Mouse (Mus musculus) c-Kit-positive CD71-negative TER-119-negative erythroid progenitor cells, embryonic 14.5 days (primary cell): Measurements from ENCODE around the gene Prpf19.

Experiments
- DNase-seq: peaks from one replicate; pipeline ENCODE4 v3.0.0-alpha.2; 2013; ENCODE audit warnings: low read depth

The Prpf19 gene

DNA sequence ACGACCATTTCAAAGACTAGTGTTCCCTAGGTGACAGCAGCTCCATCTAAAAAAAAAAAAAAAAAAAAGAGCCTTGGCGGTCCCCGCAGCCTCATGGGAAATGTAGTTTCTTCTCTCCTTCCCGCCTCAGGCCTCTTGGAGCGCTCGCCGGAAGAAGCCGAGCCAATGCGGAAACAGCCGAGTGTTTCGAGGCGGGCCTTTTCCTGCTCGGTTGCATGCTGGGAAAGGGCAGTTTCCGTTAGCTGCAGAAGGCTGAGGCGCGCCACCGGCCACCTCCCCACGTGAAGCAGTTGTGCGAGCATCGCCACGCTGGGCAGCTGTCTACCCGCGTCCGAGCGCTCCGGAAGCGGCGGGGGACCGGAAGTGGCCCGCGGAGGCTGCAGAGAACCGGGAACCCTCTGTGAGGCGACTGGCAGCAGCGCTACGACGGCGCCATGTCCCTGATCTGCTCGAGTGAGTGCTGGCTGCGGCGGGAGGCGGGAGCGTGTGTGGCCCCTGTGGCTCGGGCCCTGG is at the start of gene Prpf19:
Prpf19 (plus strand) TSS at position 216 of the 513 bp plus-strand sequence.
- peak; percentile 94 for DNase-seq

DNA sequence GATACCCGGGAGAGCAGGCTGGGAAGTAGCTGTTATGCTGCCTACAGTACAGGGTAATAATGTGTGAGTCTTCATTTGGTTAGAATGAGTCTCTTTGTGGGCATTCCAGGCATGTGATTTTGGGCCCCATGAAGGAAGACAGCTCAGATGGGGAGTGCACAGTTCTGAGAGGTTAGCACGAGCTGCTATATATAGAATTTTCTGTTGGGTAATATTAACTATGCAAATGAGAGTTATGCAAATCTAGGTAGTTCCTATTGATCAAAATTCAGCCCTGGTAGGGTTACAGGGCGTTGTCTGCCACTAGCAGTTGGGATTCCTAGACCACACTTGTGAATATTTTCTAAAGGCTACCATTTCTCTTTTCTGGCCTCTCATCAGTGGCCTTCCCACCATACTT is 49.6 kb upstream of the Prpf19 start:
- DNase-seq = no peak

DNA sequence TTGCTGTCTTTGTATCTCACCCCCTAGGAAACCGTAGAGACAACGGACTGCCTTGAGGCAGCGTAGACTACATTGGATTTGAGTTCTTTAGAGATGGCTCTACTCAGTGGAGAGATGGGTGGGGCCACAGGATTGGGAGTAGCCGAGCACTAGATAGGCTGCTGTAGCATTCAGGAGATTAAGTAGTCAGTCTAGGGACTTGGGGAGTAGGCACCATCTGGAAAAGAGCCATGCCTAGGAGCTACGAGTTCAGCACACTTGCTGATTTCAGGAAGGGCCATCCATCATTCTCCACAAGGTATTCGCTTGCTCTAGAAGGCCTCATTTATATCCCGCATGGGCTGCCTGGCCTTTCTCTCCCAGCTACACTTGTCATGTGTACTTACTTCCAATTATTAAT is 48.9 kb upstream of the Prpf19 start:
- no peak for DNase-seq

DNA sequence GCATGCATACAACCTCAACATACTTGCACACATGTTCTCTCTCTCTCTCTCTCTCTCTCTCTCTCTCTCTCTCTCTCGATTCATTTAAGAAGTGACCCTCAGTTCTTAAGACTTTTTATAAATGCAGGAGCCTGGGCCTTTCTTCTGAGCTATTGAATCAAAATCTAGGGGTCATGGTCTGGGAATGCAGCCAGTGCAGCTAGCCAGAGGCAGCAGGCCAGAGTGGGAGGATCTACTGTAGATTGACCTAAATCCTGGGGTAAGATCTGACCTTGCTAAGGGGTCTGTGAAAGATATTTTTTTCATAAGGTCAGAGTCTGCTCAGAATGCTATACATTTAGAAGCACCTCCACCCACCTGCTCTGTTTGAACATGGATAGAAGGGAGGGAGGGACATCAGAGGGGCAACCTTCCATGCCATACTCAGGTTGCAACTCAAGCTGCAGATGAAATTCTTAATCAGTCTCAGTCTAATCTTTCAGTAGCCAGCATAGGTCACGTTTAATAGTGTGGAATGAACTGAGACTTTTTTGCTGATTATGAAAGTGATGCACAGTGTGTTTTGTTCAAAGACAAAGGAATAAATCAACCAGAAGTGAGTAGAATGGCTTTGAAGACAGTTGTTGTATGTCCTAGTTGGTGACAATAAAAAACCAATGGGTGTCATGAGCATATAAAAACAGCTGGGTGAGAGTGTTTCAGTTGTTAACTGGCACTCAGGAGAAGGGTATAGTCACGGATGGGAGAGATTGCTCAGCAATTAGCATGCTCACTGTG is 47.5 kb upstream of the Prpf19 start:
- DNase-seq = no peak

GRCm38 (mm10) chr19:10855422-10855821 is 39.6 kb upstream of the Prpf19 start:
- no peak for DNase-seq

DNA sequence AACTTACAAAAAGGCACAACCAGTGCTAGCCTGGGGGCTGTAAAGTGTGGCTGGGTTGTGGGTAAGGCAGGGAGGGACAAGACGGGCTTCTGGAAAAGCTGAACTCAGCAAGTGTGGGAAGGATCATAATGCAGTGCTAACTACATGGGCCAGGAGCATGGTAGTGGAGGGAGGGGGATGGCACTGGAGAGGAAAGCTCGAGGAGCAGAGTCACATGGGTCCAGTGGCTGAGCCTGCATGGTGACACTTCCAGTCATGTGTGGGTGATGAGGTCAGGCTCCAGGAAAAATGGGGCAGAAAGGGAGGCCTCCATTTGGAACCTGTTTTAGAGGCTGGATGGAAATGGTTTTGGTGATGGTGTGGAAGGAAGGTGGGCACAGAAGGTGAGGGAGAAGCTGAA is 38.5 kb upstream of the Prpf19 start:
- no peak for DNase-seq

DNA sequence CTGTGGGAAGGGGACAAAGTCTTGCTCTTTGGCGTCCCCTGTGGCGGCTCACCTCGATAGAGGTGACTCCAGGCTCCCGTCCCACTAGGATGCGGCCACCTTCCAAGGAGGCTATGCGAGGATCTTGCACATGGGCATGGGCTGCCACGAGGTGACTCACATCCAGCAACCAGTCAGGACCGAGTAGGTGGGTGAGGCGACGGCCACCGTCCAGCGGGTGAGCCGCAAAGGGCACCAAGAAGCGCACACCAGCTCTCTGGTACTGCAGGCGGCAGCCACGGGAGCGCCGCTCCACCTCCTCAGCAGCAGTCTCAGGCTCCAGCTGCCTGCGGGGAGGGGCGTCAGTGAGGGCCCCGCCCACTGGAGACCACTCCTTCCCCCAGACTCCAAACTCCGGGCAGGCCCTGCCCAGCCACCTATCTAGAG is 34.9 kb upstream of the Prpf19 start:
- no peak for DNase-seq

DNA sequence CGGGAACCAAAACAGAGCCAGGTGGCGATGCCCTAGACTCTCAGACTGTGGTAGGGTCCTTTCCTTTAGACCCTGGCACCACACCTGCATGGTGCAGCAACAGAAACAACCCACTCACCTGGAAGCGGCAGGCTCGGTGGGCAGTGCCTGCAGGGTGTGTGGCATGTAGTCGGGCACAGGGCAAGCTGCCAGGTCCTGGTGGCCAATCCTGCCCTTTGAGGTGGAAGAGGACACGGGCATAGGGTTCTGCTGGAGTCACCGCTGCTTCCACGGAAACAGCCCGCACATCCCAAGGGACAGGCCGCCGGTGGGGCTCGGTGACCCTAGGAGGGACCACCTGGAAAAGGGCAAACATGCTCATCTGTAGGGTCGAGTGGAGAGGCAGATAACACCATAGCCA is 28.7 kb upstream of the Prpf19 start:
- DNase-seq = no peak

GRCm38 (mm10) chr19:10867946-10868622 is 26.9 kb upstream of the Prpf19 start:
- DNase-seq = no peak

DNA sequence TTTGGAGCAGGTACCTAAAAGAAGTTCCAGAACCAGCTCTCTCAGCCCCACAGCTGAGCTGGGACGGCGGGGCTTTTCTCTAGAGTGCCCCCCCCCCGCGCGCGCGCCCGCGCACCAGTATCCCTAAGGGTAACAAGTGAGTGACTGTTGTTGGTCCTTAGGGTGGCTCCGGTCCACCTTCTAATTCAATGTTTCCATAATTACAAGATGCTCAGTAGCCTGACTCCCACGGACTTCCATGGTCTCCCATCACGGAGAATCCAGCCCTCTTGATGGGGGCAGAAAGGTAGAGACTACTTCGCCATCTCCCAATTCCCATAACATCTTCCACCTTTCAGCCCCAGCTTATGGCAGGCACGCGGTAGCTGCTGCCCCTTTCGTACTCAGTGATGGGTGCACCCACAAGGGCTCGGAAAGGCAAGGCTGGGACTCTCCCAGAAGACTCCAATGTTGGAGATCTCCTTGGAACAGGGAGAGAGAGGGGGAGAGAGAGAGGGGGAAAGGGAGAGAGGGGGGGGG is 26.3 kb upstream of the Prpf19 start:
- no peak for DNase-seq

DNA sequence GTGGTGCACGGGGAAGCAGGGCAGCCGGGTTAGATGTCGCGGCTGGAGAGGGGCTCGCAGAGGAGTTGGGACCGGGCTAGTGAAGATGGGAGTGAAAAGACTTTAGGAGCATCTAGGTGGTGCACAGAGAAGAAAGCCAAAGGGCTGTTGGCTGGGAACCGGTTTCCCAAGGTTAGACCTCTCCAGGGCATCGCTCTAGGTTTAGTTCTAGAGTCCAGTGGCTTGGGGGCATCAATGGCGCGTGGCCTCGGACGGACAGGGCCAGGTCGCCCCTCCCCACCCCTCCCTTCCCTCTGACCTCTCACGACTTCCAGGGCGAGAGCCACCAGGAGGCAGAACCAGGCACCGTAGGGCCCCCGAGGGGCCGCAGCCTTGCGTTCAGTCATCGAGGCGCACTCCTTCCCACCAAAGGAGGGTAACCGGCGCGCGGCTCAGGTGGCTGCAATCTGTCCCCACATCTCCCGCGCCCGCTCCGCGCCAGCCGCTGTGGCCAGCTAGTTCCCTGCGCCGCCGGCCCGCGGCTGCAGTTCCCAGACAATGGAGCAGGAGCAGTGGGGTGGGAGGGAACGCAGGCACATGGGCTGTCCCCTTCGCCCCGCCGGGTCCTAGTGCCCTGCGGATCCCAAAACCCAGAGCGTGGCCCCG is 25.7 kb upstream of the Prpf19 start:
- DNase-seq = no peak

GRCm38 (mm10) chr19:10869886-10870527 is 25.0 kb upstream of the Prpf19 start, which contains the start of gene Tmem132a:
Gene Tmem132a, minus strand, starts transcription at chr19:10869940.
- DNase-seq = no peak

DNA sequence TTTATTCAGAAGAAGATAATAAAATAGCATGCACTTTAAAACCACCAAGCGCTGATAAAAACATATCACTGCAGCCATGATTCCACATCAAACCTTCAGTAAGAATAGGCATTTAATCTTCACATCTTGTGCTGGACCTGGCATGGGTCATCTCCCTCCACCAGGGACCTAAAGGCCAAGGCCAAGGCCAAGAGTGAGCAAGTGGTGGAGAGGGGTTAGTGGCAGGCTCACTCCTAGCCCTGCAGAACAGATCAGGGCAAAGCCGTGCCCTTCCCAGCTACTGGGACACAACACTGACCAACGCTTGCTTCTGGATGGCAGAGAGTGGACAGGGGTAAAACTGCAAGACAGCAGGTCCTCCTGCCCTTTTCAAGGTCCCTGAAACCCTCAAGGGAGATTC is 24.4 kb upstream of the Prpf19 start:
- no peak for DNase-seq

- no peak for DNase-seq
These were observed 23.6 kb upstream of the Prpf19 start for GRCm38 (mm10) chr19:10871328-10871961.

DNA sequence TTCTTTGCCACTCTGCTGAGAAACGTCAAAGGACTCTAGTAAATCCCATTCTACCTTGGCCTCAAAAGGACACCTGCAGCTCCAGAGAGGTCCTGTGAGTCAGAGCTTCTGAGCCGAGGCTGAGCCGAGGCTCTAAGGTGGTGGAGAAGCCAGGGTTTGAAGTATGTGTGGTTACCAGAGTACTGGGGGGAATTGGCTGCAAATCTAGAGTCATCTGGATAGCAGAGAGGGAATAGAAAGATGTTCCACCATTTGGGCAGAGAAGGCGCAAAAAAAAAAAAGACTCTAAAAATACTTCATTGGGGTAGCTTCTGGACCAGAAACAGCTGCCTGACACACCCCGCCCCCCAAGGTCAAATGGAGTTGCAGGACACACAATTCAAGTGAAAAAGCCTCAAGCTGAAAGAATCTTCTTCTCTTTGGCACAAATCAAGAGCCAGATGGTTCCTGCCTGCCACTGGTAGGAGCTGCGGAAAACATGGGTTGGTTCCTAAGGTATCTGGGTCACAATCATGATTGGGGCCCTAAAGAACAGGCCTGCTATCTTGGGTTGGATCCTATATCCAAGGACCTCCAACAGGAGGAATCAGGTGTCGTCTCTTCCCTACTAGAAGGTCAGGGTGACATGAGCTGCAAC is 16.7 kb upstream of the Prpf19 start:
- no peak for DNase-seq

- peak; percentile 53 for DNase-seq
These were observed 14.7 kb upstream of the Prpf19 start for GRCm38 (mm10) chr19:10880085-10880974.

GRCm38 (mm10) chr19:10880975-10881425 is 14.0 kb upstream of the Prpf19 start:
- DNase-seq = no peak

GRCm38 (mm10) chr19:10881426-10882154 is 13.4 kb upstream of the Prpf19 start, which contains the start of gene Tmem109:
Gene Tmem109, minus strand, starts transcription at chr19:10882001.
- peak; percentile 85 for DNase-seq

- no peak for DNase-seq
These were observed 2.8 kb upstream of the Prpf19 start for GRCm38 (mm10) chr19:10892201-10892600.
